Comparison of ENCODE assay signal across 23 mouse cellular contexts in genomic region chr4:143214221-143214797, GRCm38 (mm10). TPM values are rescaled to one million over a fixed set of nuclear protein-coding genes. Genes with fewer than 3 reads are reported as not detected.
DNase-seq lines count a peak whose midpoint lies in the region; ATAC-seq and TF ChIP-seq lines count a peak whose summit lies in the region.
"Had no signal": no experiment of that assay in that cellular context is flagged by ENCODE, and none has a peak within 500 bp of the region (broad histone marks: within the 10 kb centered on the region; RNA-seq: fewer than 3 reads in every experiment).

No protein-coding gene starts in this region.

- peak; percentile 16 for DNase-seq in MN1 (ENCODE audit: low spot score)
- DNase-seq in naive thymus-derived CD4-positive, alpha-beta T cell, adult 2 months (ENCODE audit: low read depth) = peak; percentile 25
- DNase-seq in adipocyte (ENCODE audit: low spot score) = no peak
- no peak for DNase-seq in right cerebral cortex, postnatal 10 days (ENCODE audit: low spot score in 2 of 2)
- DNase-seq: adrenal gland, adult 8-10 months; adrenal gland, postnatal 36 days; cerebellum, adult 11 months; cerebellum, postnatal 25 days; gastrocnemius, adult 2 months; gastrocnemius, postnatal 25 days; heart, adult 18-20 months; heart, postnatal 10 days; heart, postnatal 4 days; kidney, adult 18-20 months had no signal

- no peak overlapping the region for H3K4me3 ChIP-seq in C2C12 (ENCODE audit: insufficient read depth, poor library complexity, severe bottlenecking)
- H3K4me3 ChIP-seq: forebrain, embryonic 10.5 days; gastrocnemius, adult 2 months; heart, embryonic 10.5 days; hindbrain, embryonic 13.5 days; intestine, embryonic 15.5 days had no signal

- peaks cover 29% of the 10 kb centered on the region for H3K79me2 ChIP-seq in C2C12 (ENCODE audit: control insufficient read depth, insufficient read depth)

- TF ChIP-seq CTCF in C2C12 (IDR thresholded peaks at IDR 0.05; ENCODE audit: control insufficient read depth, insufficient read depth, insufficient read length) = no peak

- H3K36me3 ChIP-seq in C2C12 (ENCODE audit: control insufficient read depth, insufficient read depth) = no peaks in the 10 kb centered on the region
- H3K36me3 ChIP-seq: heart, embryonic 10.5 days; hindbrain, embryonic 13.5 days; intestine, embryonic 15.5 days had no signal

- no peak overlapping the region for H3ac ChIP-seq in C2C12 (ENCODE audit: control insufficient read depth, insufficient read length, low read depth)

- no peaks in the 10 kb centered on the region for H3K27me3 ChIP-seq in C2C12 (ENCODE audit: control insufficient read depth, insufficient read depth, insufficient read length)
- H3K27me3 ChIP-seq: hindbrain, embryonic 13.5 days; intestine, embryonic 15.5 days had no signal

- peaks cover 3% of the 10 kb centered on the region for H3K79me3 ChIP-seq in C2C12 (ENCODE audit: low read depth)

- ATAC-seq in hematopoietic stem cell, adult 5-6 weeks (replicated peaks in 1 of 2; ENCODE audit: insufficient read depth in 1 of 2, low FRiP score in 2 of 2, low TSS enrichment in 1 of 2, low read depth in 1 of 2, poor library complexity in 2 of 2, severe bottlenecking in 2 of 2) = peak; percentile 24 to 33; a peak in 2 of 4 replicates
- no peak for ATAC-seq in cerebellum, adult (ENCODE audit: insufficient number of reproducible peaks, low FRiP score, low TSS enrichment)
- ATAC-seq: forebrain, embryonic 14.5 days; hindbrain, postnatal 0 days; intestine, embryonic 15.5 days had no signal

TF ChIP-seq in C2C12, 6 proteins besides CTCF, POLR2A, EP300 and RAD21:
- TF ChIP-seq CEBPB (IDR thresholded peaks at IDR 0.05; ENCODE audit: low read depth) (peak; percentile 38), MYOG (IDR thresholded peaks at IDR 0.05; ENCODE audit: control insufficient read depth, extremely low read depth, insufficient read length) (no peak), MAX (IDR thresholded peaks at IDR 0.05) (no peak)

RNA-seq across cellular contexts. Expression of gene Prdm2, which starts 1.5 kb away (rescaled TPM):
- polyA plus RNA-seq in C2C12 (2012; fragmentation: generic; extraction: Trizol) = 9.2 TPM
- total RNA-seq in hematopoietic stem cell, adult 5-6 weeks (2017) = 18.0 and 19.9 TPM in 2 replicates

Comparison
In these comparisons a context has a peak if more than half of its experiments do, and no peak if none do; other contexts are left out.
1. DNase-seq: peak in MN1 (single experiment) and naive thymus-derived CD4-positive, alpha-beta T cell, adult 2 months (single experiment); none in adipocyte (single experiment) and right cerebral cortex, postnatal 10 days (0 of 2).